9 mouse cellular contexts compared by ENCODE assay signal in the genomic region with DNA sequence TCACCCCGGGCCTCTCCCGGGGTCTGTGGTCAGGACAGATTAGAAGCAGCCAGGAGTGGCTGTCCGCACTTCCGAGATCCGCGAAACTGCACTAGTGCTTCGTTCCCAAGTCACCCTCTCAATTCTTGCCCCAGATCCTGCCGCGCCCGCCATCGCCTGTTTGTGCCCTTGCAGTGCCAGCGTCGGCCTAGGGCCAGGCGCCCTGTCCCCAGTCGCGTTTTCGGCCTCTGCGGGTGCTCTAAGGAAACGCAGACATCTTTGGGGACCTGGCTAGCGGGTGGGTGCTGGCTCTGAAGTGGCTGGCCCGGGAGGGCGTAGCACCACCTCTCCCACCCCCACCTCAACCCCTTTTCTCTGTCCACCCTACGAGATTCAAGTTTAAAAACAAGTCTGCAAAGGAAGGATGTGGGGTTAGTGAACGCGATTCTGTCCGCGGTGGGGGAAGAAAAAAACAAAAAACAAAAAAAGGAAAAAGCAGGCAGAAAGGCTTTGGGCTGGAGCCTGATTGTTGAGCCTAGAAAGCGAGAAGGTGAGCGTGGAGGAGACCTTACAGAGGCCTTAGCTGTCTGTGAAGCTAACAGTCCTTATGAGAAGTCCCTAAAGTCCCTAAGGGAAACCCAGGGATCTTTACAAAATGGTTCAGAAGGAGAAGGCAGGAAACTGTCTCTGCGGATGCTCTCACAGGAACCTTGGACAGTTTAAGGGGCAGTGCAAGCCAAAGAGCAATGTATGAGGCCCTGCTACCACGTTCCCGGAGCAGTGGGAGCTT. TPM values are rescaled to one million over a fixed set of nuclear protein-coding genes. Genes with fewer than 3 reads are reported as not detected.
A peak's percentile ranks its signal among the peaks of the same experiment; 100 is the strongest.
DNase-seq lines count a peak whose midpoint lies in the region; ATAC-seq and TF ChIP-seq lines count a peak whose summit lies in the region.
"Had no signal": no experiment of that assay in that cellular context is flagged by ENCODE, and none has a peak within 500 bp of the region (broad histone marks: within the 10 kb centered on the region; RNA-seq: fewer than 3 reads in every experiment).

No protein-coding gene starts in this region.

- no peak overlapping the region for H3K9ac ChIP-seq in heart, embryonic 12.5 days
- H3K9ac ChIP-seq in forebrain, postnatal 0 days = 0 out of 2 replicates have a peak overlapping the region, but pooled peaks have one; percentile 11
- H3K9ac ChIP-seq in midbrain, embryonic 14.5 days (replicated peaks; ENCODE audit: low read length) = peak overlapping the region; percentile 70

- H3K4me3 ChIP-seq in heart, embryonic 12.5 days = peak overlapping the region; percentile 39
- H3K4me3 ChIP-seq in forebrain, postnatal 0 days (ENCODE audit: low read depth, low read length) = peak overlapping the region; percentile 69
- H3K4me3 ChIP-seq in midbrain, embryonic 14.5 days (replicated peaks; ENCODE audit: low read depth, low read length) = peak overlapping the region; percentile 65

- no peaks in the 10 kb centered on the region for H3K9me3 ChIP-seq in heart, embryonic 12.5 days (replicated peaks)
- H3K9me3 ChIP-seq in forebrain, postnatal 0 days (ENCODE audit: low read length) = no peaks in the 10 kb centered on the region
- no peaks in the 10 kb centered on the region for H3K9me3 ChIP-seq in midbrain, embryonic 14.5 days (ENCODE audit: control insufficient read depth, low read length)

- 1% methylated on average over 32 of the region's 32 CpGs for WGBS in heart, embryonic 12.5 days
- WGBS in forebrain, postnatal 0 days = 3% methylated on average over 32 of the region's 32 CpGs
- 1% methylated on average over 32 of the region's 32 CpGs for WGBS in midbrain, embryonic 14.5 days

- ATAC-seq in heart, embryonic 12.5 days (ENCODE audit: insufficient number of reproducible peaks, low FRiP score) = no peak
- ATAC-seq in forebrain, postnatal 0 days = no peak
- no peak for ATAC-seq in midbrain, embryonic 14.5 days (ENCODE audit: low FRiP score, low TSS enrichment)

- H3K27me3 ChIP-seq in heart, embryonic 12.5 days (replicated peaks) = peaks cover 89% of the 10 kb centered on the region
- peaks cover 60% of the 10 kb centered on the region for H3K27me3 ChIP-seq in forebrain, postnatal 0 days (ENCODE audit: insufficient read depth, low read length)
- peaks cover 49% of the 10 kb centered on the region for H3K27me3 ChIP-seq in midbrain, embryonic 14.5 days (ENCODE audit: control insufficient read depth, insufficient read depth, low read length)

- TF ChIP-seq CTCF in forebrain, postnatal 0 days (IDR thresholded peaks at IDR 0.05; ENCODE audit: low read depth) = no peak

- no peak overlapping the region for H3K27ac ChIP-seq in heart, embryonic 12.5 days (ENCODE audit: poor library complexity, severe bottlenecking)
- no peak overlapping the region for H3K27ac ChIP-seq in forebrain, postnatal 0 days (ENCODE audit: low read depth, low read length)
- 0 out of 2 replicates have a peak overlapping the region, but pooled peaks have one; percentile 22 for H3K27ac ChIP-seq in midbrain, embryonic 14.5 days (replicated peaks; ENCODE audit: low read depth, low read length)

- peaks cover 42% of the 10 kb centered on the region for H3K4me1 ChIP-seq in heart, embryonic 12.5 days (replicated peaks)
- peaks cover 11% of the 10 kb centered on the region; the same call in 1 of the 2 replicates for H3K4me1 ChIP-seq in forebrain, postnatal 0 days (ENCODE audit: insufficient read depth)
- peaks cover 45% of the 10 kb centered on the region for H3K4me1 ChIP-seq in midbrain, embryonic 14.5 days (ENCODE audit: control insufficient read depth, insufficient read depth, low read length)

- peak overlapping the region; percentile 99 for H3K4me2 ChIP-seq in heart, embryonic 12.5 days
- peak overlapping the region; percentile 90 for H3K4me2 ChIP-seq in forebrain, postnatal 0 days (ENCODE audit: low read depth)
- H3K4me2 ChIP-seq in midbrain, embryonic 14.5 days (ENCODE audit: low read length) = peak overlapping the region; percentile 95

- intact Hi-C loops in heart, postnatal 36 days (cut with DNase I) = no loop called here

- no peaks in the 10 kb centered on the region for H3K36me3 ChIP-seq in heart, embryonic 12.5 days
- no peaks in the 10 kb centered on the region for H3K36me3 ChIP-seq in forebrain, postnatal 0 days (ENCODE audit: insufficient read depth)
- H3K36me3 ChIP-seq in midbrain, embryonic 14.5 days (ENCODE audit: control insufficient read depth, insufficient read depth, low read length) = no peaks in the 10 kb centered on the region

- DNase-seq in heart, postnatal 36 days = no peak
- DNase-seq in R1 (ENCODE audit: low read depth, low spot score) = peak; percentile 18
- DNase-seq in forebrain, postnatal 0 days = peak; percentile 20
- DNase-seq in midbrain, embryonic 14.5 days = peak; percentile 55
- no peak for DNase-seq in layer of hippocampus, postnatal 14 days (ENCODE audit: low spot score in 2 of 2)
- no peak for DNase-seq in left cerebral cortex, adult 9 months (ENCODE audit: low spot score in 2 of 2)
- no peak for DNase-seq in urinary bladder, adult 2 months (ENCODE audit: low spot score)

RNA-seq across cellular contexts. Expression of a gene that starts 1.4 kb away (rescaled TPM):
- 0.17 and 0.27 TPM in 2 replicates for polyA plus RNA-seq in heart, embryonic 12.5 days (2016; fragmentation: Nextera tagmentation; extraction: Ambion mirVana)
- under 1 TPM; 0.25 to 0.49 TPM for total RNA-seq in heart, postnatal 36 days (2021)
- total RNA-seq in forebrain, postnatal 0 days (2014; rRNA removed) = 52.2 and 63.2 TPM in 2 replicates
- polyA plus RNA-seq in forebrain, postnatal 0 days (2015; fragmentation: Nextera tagmentation; extraction: Ambion mirVana) = 10.4 and 14.7 TPM in 2 replicates
- polyA plus RNA-seq in midbrain, embryonic 14.5 days (2014; fragmentation: Nextera tagmentation; extraction: Ambion mirVana) = 20.3 and 22.6 TPM in 2 replicates
- 1 to 10 TPM; 5.9 to 7.0 TPM for total RNA-seq in layer of hippocampus, postnatal 14 days (2021)
- 0.01 TPM in 1 of 2 replicates, not detected in the other for polyA plus RNA-seq in urinary bladder, adult 2 months (2012; rRNA removed)
- total RNA-seq: MEL had no signal

Comparison
In these comparisons a context has a peak if more than half of its experiments do, and no peak if none do; other contexts are left out.
1. DNase-seq: peak in R1 (single experiment), forebrain, postnatal 0 days (single experiment) and midbrain, embryonic 14.5 days (single experiment); none in heart, postnatal 36 days (0 of 2), layer of hippocampus, postnatal 14 days (0 of 2), left cerebral cortex, adult 9 months (0 of 2) and urinary bladder, adult 2 months (single experiment).
2. Peak in every context shown above with its lines, with median percentiles within 50 percentile points of each other: H3K4me2 ChIP-seq and H3K4me3 ChIP-seq.